ENCODE assay signal across 27 mouse cellular contexts in genomic region chr12:103103041-103103440, GRCm38 (mm10).
"Had no signal": no experiment of that assay in that cellular context is flagged by ENCODE, and none has a peak within 500 bp of the region (broad histone marks: within the 10 kb centered on the region; RNA-seq: fewer than 3 reads in every experiment).

No protein-coding gene starts in this region.

- DNase-seq: left cerebral cortex, postnatal 4 days; liver, embryonic 13.5 days; lung, adult 18-20 months; lung, adult 2 months; lung, postnatal 10 days; lung, postnatal 14 days; lung, postnatal 36 days; midbrain, embryonic 14.5 days had no signal

- H3K9me3 ChIP-seq: limb, embryonic 10.5 days; limb, embryonic 12.5 days; limb, embryonic 13.5 days; limb, embryonic 15.5 days; liver, embryonic 12.5 days; liver, embryonic 13.5 days; liver, embryonic 15.5 days; lung, embryonic 15.5 days; megakaryocyte, embryonic 14.5 days; midbrain, embryonic 10.5 days; midbrain, embryonic 12.5 days; midbrain, embryonic 13.5 days; neural tube, embryonic 12.5 days had no signal

- H3K27ac ChIP-seq: limb, embryonic 10.5 days; limb, embryonic 12.5 days; limb, embryonic 13.5 days; limb, embryonic 15.5 days; liver, embryonic 12.5 days; liver, embryonic 13.5 days; liver, embryonic 14.5 days; liver, embryonic 15.5 days; lung, embryonic 15.5 days; macrophage; midbrain, embryonic 10.5 days; midbrain, embryonic 12.5 days; midbrain, embryonic 13.5 days; neural tube, embryonic 12.5 days had no signal

- H3K4me2 ChIP-seq: limb, embryonic 15.5 days; liver, embryonic 12.5 days; liver, embryonic 13.5 days; liver, embryonic 15.5 days; lung, embryonic 15.5 days; midbrain, embryonic 13.5 days; neural tube, embryonic 12.5 days had no signal

- H3K36me3 ChIP-seq: limb, embryonic 10.5 days; limb, embryonic 12.5 days; limb, embryonic 13.5 days; limb, embryonic 15.5 days; liver, embryonic 12.5 days; liver, embryonic 13.5 days; liver, embryonic 15.5 days; lung, embryonic 15.5 days; midbrain, embryonic 10.5 days had no signal

- H3K4me1 ChIP-seq: limb, embryonic 12.5 days; limb, embryonic 13.5 days; limb, embryonic 15.5 days; liver, embryonic 12.5 days; liver, embryonic 13.5 days; liver, embryonic 15.5 days; lung, embryonic 15.5 days; midbrain, embryonic 12.5 days; midbrain, embryonic 13.5 days; neural tube, embryonic 12.5 days had no signal

- H3K4me3 ChIP-seq: limb, embryonic 12.5 days; limb, embryonic 13.5 days; limb, embryonic 15.5 days; liver, embryonic 12.5 days; liver, embryonic 13.5 days; liver, embryonic 15.5 days; lung, embryonic 15.5 days; midbrain, embryonic 10.5 days; midbrain, embryonic 12.5 days; midbrain, embryonic 13.5 days; myocyte; neural tube, embryonic 12.5 days had no signal

- H3K27me3 ChIP-seq: limb, embryonic 12.5 days; limb, embryonic 13.5 days; limb, embryonic 15.5 days; liver, embryonic 12.5 days; liver, embryonic 13.5 days; liver, embryonic 15.5 days; lung, embryonic 15.5 days; megakaryocyte, embryonic 14.5 days; midbrain, embryonic 12.5 days; midbrain, embryonic 13.5 days; neural tube, embryonic 12.5 days had no signal

- ATAC-seq: liver, embryonic 12.5 days; liver, postnatal 0 days; lung, postnatal 0 days; midbrain, embryonic 13.5 days; midbrain, embryonic 16.5 days had no signal

- H3K9ac ChIP-seq: limb, embryonic 12.5 days; limb, embryonic 13.5 days; limb, embryonic 15.5 days; liver, embryonic 12.5 days; liver, embryonic 13.5 days; liver, embryonic 14.5 days; liver, embryonic 15.5 days; liver, postnatal 0 days; lung, embryonic 14.5 days; lung, embryonic 15.5 days; midbrain, embryonic 12.5 days; midbrain, embryonic 13.5 days; neural tube, embryonic 12.5 days had no signal
